Mouse (Mus musculus) central nervous system, embryonic 11.5 days (tissue): ENCODE measurements around the gene Chrm1. TPM values are rescaled to one million over a fixed set of nuclear protein-coding genes. Genes with fewer than 3 reads are reported as not detected.

Experiments used
- polyA plus RNA-seq: library from polyadenylated mRNA; depleted of rRNA; stranded (reverse); fragments of >200 nt; gene quantifications from 2 replicates; pipeline ENCODE4 v1.2.3, GENCODE M21; 2012; rRNA removed

Chrm1 gene
- 0.18 and 0.32 TPM in 2 replicates for polyA plus RNA-seq

GRCm38 (mm10) chr19:8663360-8663839 is at the start of gene Chrm1:
Chrm1 (plus strand) TSS chr19:8663789.

GRCm38 (mm10) chr19:8617904-8618303 is 45.7 kb upstream of the Chrm1 start, which contains the start of gene Slc22a6:
Slc22a6 (plus strand) TSS chr19:8618039.

GRCm38 (mm10) chr19:8722907-8723573 is 59.5 kb downstream of the Chrm1 start, which contains the start of gene Slc3a2:
Slc3a2 (minus strand) TSS chr19:8723369.

Other genes with a start within 250 kb of the Chrm1 start
- gene Slc22a8, start 72.5 kb upstream of the Chrm1 start, polyA plus RNA-seq: 0.26 and 0.50 TPM in 2 replicates
- 1.0 and 1.2 TPM in 2 replicates for gene Slc22a6, start 45.8 kb upstream of the Chrm1 start, polyA plus RNA-seq
- 95.3 and 154 TPM in 2 replicates for gene Slc3a2, start 59.6 kb downstream of the Chrm1 start, polyA plus RNA-seq
- gene Wdr74, start 72.0 kb downstream of the Chrm1 start, polyA plus RNA-seq: 61.7 and 67.5 TPM in 2 replicates
- 3.5 and 4.2 TPM in 2 replicates for gene 1700092M07Rik, start 76.9 kb downstream of the Chrm1 start, polyA plus RNA-seq
- gene Stx5a, start 77.6 kb downstream of the Chrm1 start, polyA plus RNA-seq: 68.9 and 120 TPM in 2 replicates
- gene Nxf1, start 93.3 kb downstream of the Chrm1 start, polyA plus RNA-seq: 229 and 239 TPM in 2 replicates
- 154 and 167 TPM in 2 replicates for gene Tmem223, start 107.2 kb downstream of the Chrm1 start, polyA plus RNA-seq
- gene Tmem179b, start 110.7 kb downstream of the Chrm1 start, polyA plus RNA-seq: 20.2 and 35.2 TPM in 2 replicates
- 26.9 and 28.7 TPM in 2 replicates for gene Taf6l, start 122.6 kb downstream of the Chrm1 start, polyA plus RNA-seq
- gene Polr2g, start 134.8 kb downstream of the Chrm1 start, polyA plus RNA-seq: 133 and 156 TPM in 2 replicates
- 2.9 and 4.6 TPM in 2 replicates for gene Zbtb3, start 138.8 kb downstream of the Chrm1 start, polyA plus RNA-seq
- 54.1 and 73.8 TPM in 2 replicates for gene Ttc9c, start 155.5 kb downstream of the Chrm1 start, polyA plus RNA-seq
- gene Hnrnpul2, start 156.2 kb downstream of the Chrm1 start, polyA plus RNA-seq: 83.3 and 183 TPM in 2 replicates
- gene AC129217.1, start 166.0 kb downstream of the Chrm1 start, polyA plus RNA-seq: 2.4 TPM in 1 of 2 replicates, not detected in the other
- gene Bscl2, start 173.7 kb downstream of the Chrm1 start, polyA plus RNA-seq: 49.4 and 62.6 TPM in 2 replicates
- gene Gng3, start 175.4 kb downstream of the Chrm1 start, polyA plus RNA-seq: 52.5 and 74.8 TPM in 2 replicates
- 0.79 and 0.83 TPM in 2 replicates for gene Lrrn4cl, start 187.0 kb downstream of the Chrm1 start, polyA plus RNA-seq
- gene Ubxn1, start 207.7 kb downstream of the Chrm1 start, polyA plus RNA-seq: 165 and 393 TPM in 2 replicates
- 54.0 and 71.8 TPM in 2 replicates for gene Uqcc3, start 217.1 kb downstream of the Chrm1 start, polyA plus RNA-seq
- 7.5 and 10.5 TPM in 2 replicates for gene Lbhd1, start 219.9 kb downstream of the Chrm1 start, polyA plus RNA-seq
- not detected in 2 replicates for gene Gm49403, start 220.1 kb downstream of the Chrm1 start, polyA plus RNA-seq
- gene 1810009A15Rik, start 225.1 kb downstream of the Chrm1 start, polyA plus RNA-seq: 123 and 143 TPM in 2 replicates
- 11.4 TPM in 1 of 2 replicates, not detected in the other for gene Gm49416, start 225.1 kb downstream of the Chrm1 start, polyA plus RNA-seq
- 25.3 and 31.6 TPM in 2 replicates for gene Ints5, start 229.2 kb downstream of the Chrm1 start, polyA plus RNA-seq
- gene Ganab, start 234.3 kb downstream of the Chrm1 start, polyA plus RNA-seq: 126 and 172 TPM in 2 replicates